In the genomic region with DNA sequence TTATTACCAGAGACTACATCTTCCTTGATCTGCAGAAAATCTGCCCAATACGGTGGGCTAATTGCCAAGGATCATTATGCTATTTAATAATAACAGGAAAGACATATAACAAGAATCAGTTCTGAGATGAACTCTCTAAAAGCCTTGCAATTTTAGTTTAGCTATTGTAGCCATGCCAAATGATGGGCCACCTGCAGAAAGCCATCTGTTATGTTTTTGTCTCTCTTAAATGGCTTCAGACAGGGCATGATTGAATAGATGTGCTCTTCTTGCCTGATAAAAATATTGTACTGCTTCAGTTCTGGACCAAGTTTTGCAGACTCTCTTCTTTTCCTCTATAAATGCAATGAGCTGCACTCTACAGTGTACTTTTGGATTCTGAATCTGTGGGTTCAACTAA, we compare ENCODE assay signal across 21 mouse cellular contexts. TPM values are rescaled to one million over a fixed set of nuclear protein-coding genes. Genes with fewer than 3 reads are reported as not detected.
DNase-seq lines count a peak whose midpoint lies in the region; ATAC-seq lines count a peak whose summit lies in the region.
"Had no signal": no experiment of that assay in that cellular context is flagged by ENCODE, and none has a peak within 500 bp of the region (broad histone marks: within the 10 kb centered on the region; RNA-seq: fewer than 3 reads in every experiment).

No protein-coding gene starts in this region.

- no peak for DNase-seq in cerebellum, postnatal 4 days (ENCODE audit: low spot score in 2 of 2)
- DNase-seq in cerebellum, adult 11 months, result peak; percentile 11
- DNase-seq in cerebellum, adult 8-10 months, result peak; percentile 9
- DNase-seq in cerebellum, postnatal 14 days, result peak; percentile 9 to 38
- DNase-seq in left cerebral cortex, postnatal 4 days, result no peak
- no peak for DNase-seq in kidney, postnatal 25 days
- DNase-seq in thymus, adult 18-20 months, result no peak
- DNase-seq: adrenal gland, adult 8-10 months; adrenal gland, postnatal 36 days; B cell, adult 2 months; embryo, embryonic 11 days; gastrocnemius, adult 2 months; gastrocnemius, postnatal 25 days; heart, postnatal 36 days; kidney, adult 11 months had no signal

- intact Hi-C loops in left cerebral cortex, postnatal 4 days (cut with DNase I), result no loop called here

- ATAC-seq in cerebellum, adult (ENCODE audit: insufficient number of reproducible peaks, low FRiP score, low TSS enrichment), result peak; percentile 93
- ATAC-seq: CD4-positive, CD25-positive, alpha-beta regulatory T cell, adult 4 months; forebrain, embryonic 14.5 days; hindbrain, embryonic 16.5 days had no signal

RNA-seq across cellular contexts. Expression of gene Tmprss11a, which starts 24.7 kb away (rescaled TPM):
- total RNA-seq in left cerebral cortex, postnatal 4 days (2021), result not detected
- total RNA-seq: adrenal gland, adult 8-10 months; adrenal gland, postnatal 36 days; gastrocnemius, adult 2 months; gastrocnemius, postnatal 25 days; granulocyte monocyte progenitor cell, adult 5-6 weeks; heart, adult 8-10 months; heart, postnatal 36 days had no signal

RNA-seq across cellular contexts. Expression of gene Tmprss11g, which starts 24.9 kb away (rescaled TPM):
- total RNA-seq in left cerebral cortex, postnatal 4 days (2021), result not detected
- total RNA-seq: adrenal gland, adult 8-10 months; adrenal gland, postnatal 36 days; gastrocnemius, adult 2 months; gastrocnemius, postnatal 25 days; granulocyte monocyte progenitor cell, adult 5-6 weeks; heart, adult 8-10 months; heart, postnatal 36 days had no signal

Comparison
In these comparisons a context has a peak if more than half of its experiments do, and no peak if none do; other contexts are left out.
1. DNase-seq: peak in cerebellum, adult 11 months (single experiment), cerebellum, adult 8-10 months (single experiment) and cerebellum, postnatal 14 days (2 of 2); none in cerebellum, postnatal 4 days (0 of 2), left cerebral cortex, postnatal 4 days (single experiment), kidney, postnatal 25 days (0 of 2) and thymus, adult 18-20 months (0 of 2).